Mouse (Mus musculus) hindbrain, embryonic 13.5 days (tissue): ENCODE data around the gene Iqschfp. TPM values are rescaled to one million over a fixed set of nuclear protein-coding genes. Genes with fewer than 3 reads are reported as not detected.

Experiments used
- ATAC-seq: fragments of 200-750 bp; cut with Nextera tagmentation; 2 replicates; pipeline ENCODE4 v1.8.0; 2017; ENCODE audit warnings: moderate TSS enrichment; ENCODE audit not compliant: low FRiP score
- H3K27ac ChIP-seq: fragments of 300-500 bp; sonication (generic); 2 replicates; pipeline ENCODE4 v1.5.1; 2015; ENCODE audit warnings: inconsistent platforms, mild to moderate bottlenecking, moderate library complexity
- H3K27me3 ChIP-seq: fragments of 300-500 bp; sonication (generic); 2 replicates; pipeline ENCODE4 v1.6.1; 2015; ENCODE audit warnings: mild to moderate bottlenecking, inconsistent platforms
- H3K36me3 ChIP-seq: fragments of 300-500 bp; sonication (generic); 2 replicates; pipeline ENCODE4 v1.6.1; 2015; ENCODE audit warnings: mild to moderate bottlenecking, inconsistent platforms
- H3K4me1 ChIP-seq: fragments of 300-500 bp; sonication (generic); replicated peaks from 2 replicates; pipeline ENCODE4 v1.6.1; 2015; ENCODE audit warnings: inconsistent platforms
- H3K4me2 ChIP-seq: fragments of 300-500 bp; sonication (generic); 2 replicates; pipeline ENCODE4 v1.6.1; 2015; ENCODE audit warnings: inconsistent platforms, mild to moderate bottlenecking, moderate library complexity
- H3K4me3 ChIP-seq: fragments of 300-500 bp; sonication (generic); 2 replicates; pipeline ENCODE4 v1.5.1; 2015; ENCODE audit warnings: mild to moderate bottlenecking, inconsistent platforms
- H3K9ac ChIP-seq: fragments of 300-500 bp; sonication (generic); 2 replicates; pipeline ENCODE4 v1.6.1; 2015; ENCODE audit warnings: mild to moderate bottlenecking, inconsistent platforms
- H3K9me3 ChIP-seq: fragments of 300-500 bp; sonication (generic); 2 replicates; pipeline ENCODE4 v1.6.1; 2016; ENCODE audit warnings: inconsistent platforms
- WGBS: fragments of 180-500 bp; shearing (Covaris S2); methylation state at CpG from one replicate; pipeline ENCODE4 v1.1.7; 2015; 5-methylcytosine and 5-hydroxymethylcytosine counted together
- polyA plus RNA-seq: library from polyadenylated mRNA; unstranded; fragments of >200 nt; fragmentation: Nextera tagmentation; extraction: Ambion mirVana; gene quantifications from 2 replicates; pipeline ENCODE4 v1.2.1, GENCODE M21; 2015

The Iqschfp gene
- polyA plus RNA-seq, 1 experiment from 2014 or later = 3.4 TPM

- H3K27me3 ChIP-seq = no peaks in the 10 kb centered on the region
- H3K36me3 ChIP-seq = no peaks in the 10 kb centered on the region
- peaks cover 19% of the 10 kb centered on the region for H3K4me1 ChIP-seq
- no peaks in the 10 kb centered on the region for H3K9me3 ChIP-seq
- H3K4me3 ChIP-seq = no peak overlapping the region
- no peak overlapping the region for H3K9ac ChIP-seq
- WGBS = 94% methylated on average over 6 of the region's 6 CpGs
- ATAC-seq = no peak
- no peak overlapping the region for H3K4me2 ChIP-seq
- H3K27ac ChIP-seq = no peak overlapping the region
Observed at GRCm38 (mm10) chr3:67961934-67962639, 70.1 kb downstream of the Iqschfp start.

GRCm38 (mm10) chr3:67974340-67974998, 82.4 kb downstream of the Iqschfp start:
- no peak overlapping the region for H3K4me2 ChIP-seq
- H3K36me3 ChIP-seq = no peaks in the 10 kb centered on the region
- 95% methylated on average over 2 of the region's 2 CpGs for WGBS
- no peaks in the 10 kb centered on the region for H3K27me3 ChIP-seq
- H3K4me1 ChIP-seq = no peaks in the 10 kb centered on the region
- no peak overlapping the region for H3K9ac ChIP-seq
- H3K4me3 ChIP-seq = no peak overlapping the region
- H3K9me3 ChIP-seq = 0 out of 2 replicates have a peak, but pooled peaks cover 3% of the 10 kb centered on the region
- ATAC-seq = no peak
- no peak overlapping the region for H3K27ac ChIP-seq

GRCm38 (mm10) chr3:67980006-67980405, 88.0 kb downstream of the Iqschfp start:
- H3K4me3 ChIP-seq = no peak overlapping the region
- no peaks in the 10 kb centered on the region for H3K9me3 ChIP-seq
- WGBS = 92% methylated on average over 1 of the region's 1 CpGs
- ATAC-seq = no peak
- H3K4me1 ChIP-seq = no peaks in the 10 kb centered on the region
- H3K36me3 ChIP-seq = no peaks in the 10 kb centered on the region
- no peaks in the 10 kb centered on the region for H3K27me3 ChIP-seq
- H3K27ac ChIP-seq = no peak overlapping the region
- no peak overlapping the region for H3K4me2 ChIP-seq
- no peak overlapping the region for H3K9ac ChIP-seq

- Histone ChIP-seq H3K27ac (no peak overlapping the region), H3K27me3 (no peaks in the 10 kb centered on the region), H3K4me3 (no peak overlapping the region), H3K4me2 (no peak overlapping the region), H3K9ac (no peak overlapping the region), H3K4me1 (no peaks in the 10 kb centered on the region), H3K36me3 (no peaks in the 10 kb centered on the region), H3K9me3 (no peaks in the 10 kb centered on the region)
- WGBS = 66% methylated on average over 12 of the region's 12 CpGs
- no peak for ATAC-seq
Observed at GRCm38 (mm10) chr3:67983329-67983728, 91.3 kb downstream of the Iqschfp start.

- H3K9ac ChIP-seq = no peak overlapping the region
- H3K36me3 ChIP-seq = no peaks in the 10 kb centered on the region
- H3K4me3 ChIP-seq = no peak overlapping the region
- H3K27ac ChIP-seq = no peak overlapping the region
- no peaks in the 10 kb centered on the region for H3K27me3 ChIP-seq
- H3K4me1 ChIP-seq = 0 out of 2 replicates have a peak, but pooled peaks cover 3% of the 10 kb centered on the region
- H3K9me3 ChIP-seq = no peaks in the 10 kb centered on the region
- 58% methylated on average over 4 of the region's 4 CpGs for WGBS
- no peak overlapping the region for H3K4me2 ChIP-seq
- ATAC-seq = peak; percentile 65; the same call in 1 of the 2 replicates
Observed at GRCm38 (mm10) chr3:68002415-68002814, 110.4 kb downstream of the Iqschfp start.

- ATAC-seq = no peak
Observed at GRCm38 (mm10) chr3:68012342-68012741, 120.3 kb downstream of the Iqschfp start.

GRCm38 (mm10) chr3:68015786-68016185, 123.8 kb downstream of the Iqschfp start:
- 0 out of 2 replicates have a peak, but pooled peaks have one; percentile 52 for ATAC-seq
- Histone ChIP-seq H3K4me2 (no peak overlapping the region), H3K36me3 (no peaks in the 10 kb centered on the region), H3K9me3 (no peaks in the 10 kb centered on the region), H3K27me3 (0 out of 2 replicates have a peak, but pooled peaks cover 3% of the 10 kb centered on the region), H3K4me3 (no peak overlapping the region), H3K27ac (no peak overlapping the region; the same call in 1 of the 2 replicates), H3K4me1 (peaks cover 10% of the 10 kb centered on the region; the same call in 1 of the 2 replicates), H3K9ac (no peak overlapping the region)
- WGBS = 29% methylated on average over 1 of the region's 1 CpGs

More at GRCm38 (mm10) chr3:68012342-68012741, 120.3 kb downstream of the Iqschfp start:
- Histone ChIP-seq H3K9ac (no peak overlapping the region), H3K4me2 (no peak overlapping the region), H3K27ac (no peak overlapping the region), H3K4me1 (peaks cover 10% of the 10 kb centered on the region; the same call in 1 of the 2 replicates), H3K36me3 (no peaks in the 10 kb centered on the region), H3K4me3 (no peak overlapping the region), H3K27me3 (no peaks in the 10 kb centered on the region), H3K9me3 (no peaks in the 10 kb centered on the region)

GRCm38 (mm10) chr3:68019401-68019800, 127.4 kb downstream of the Iqschfp start:
- no peak for ATAC-seq
- Histone ChIP-seq H3K36me3 (no peaks in the 10 kb centered on the region), H3K4me1 (peaks cover 10% of the 10 kb centered on the region; the same call in 1 of the 2 replicates), H3K27ac (no peak overlapping the region), H3K9me3 (no peaks in the 10 kb centered on the region), H3K27me3 (0 out of 2 replicates have a peak, but pooled peaks cover 3% of the 10 kb centered on the region), H3K4me2 (no peak overlapping the region), H3K4me3 (no peak overlapping the region), H3K9ac (no peak overlapping the region)
- WGBS = 28% methylated on average over 4 of the region's 4 CpGs

- 30% methylated on average over 3 of the region's 3 CpGs for WGBS
- Histone ChIP-seq H3K4me3 (no peak overlapping the region), H3K27me3 (no peaks in the 10 kb centered on the region), H3K27ac (peak overlapping the region; percentile 26; the same call in 1 of the 2 replicates), H3K36me3 (no peaks in the 10 kb centered on the region), H3K9ac (no peak overlapping the region), H3K4me2 (no peak overlapping the region), H3K4me1 (peaks cover 7% of the 10 kb centered on the region), H3K9me3 (no peaks in the 10 kb centered on the region)
- ATAC-seq = peak; percentile 59; the same call in 1 of the 2 replicates
Observed at GRCm38 (mm10) chr3:68036097-68036496, 144.1 kb downstream of the Iqschfp start.

GRCm38 (mm10) chr3:68042951-68043350, 150.9 kb downstream of the Iqschfp start:
- no peak overlapping the region for H3K4me3 ChIP-seq
- no peaks in the 10 kb centered on the region for H3K36me3 ChIP-seq
- no peaks in the 10 kb centered on the region for H3K9me3 ChIP-seq
- H3K27ac ChIP-seq = no peak overlapping the region
- ATAC-seq = no peak
- peaks cover 11% of the 10 kb centered on the region for H3K4me1 ChIP-seq
- H3K27me3 ChIP-seq = no peaks in the 10 kb centered on the region
- H3K4me2 ChIP-seq = no peak overlapping the region
- no peak overlapping the region for H3K9ac ChIP-seq
- 85% methylated on average over 2 of the region's 2 CpGs for WGBS

GRCm38 (mm10) chr3:68045475-68046416, 153.7 kb downstream of the Iqschfp start:
- H3K4me2 ChIP-seq = no peak overlapping the region
- H3K4me3 ChIP-seq = no peak overlapping the region
- H3K36me3 ChIP-seq = no peaks in the 10 kb centered on the region
- H3K27me3 ChIP-seq = no peaks in the 10 kb centered on the region
- H3K9ac ChIP-seq = no peak overlapping the region
- H3K9me3 ChIP-seq = no peaks in the 10 kb centered on the region
- ATAC-seq = peak; percentile 67; the same call in 1 of the 2 replicates
- 51% methylated on average over 9 of the region's 9 CpGs for WGBS
- H3K27ac ChIP-seq = no peak overlapping the region
- H3K4me1 ChIP-seq = peaks cover 11% of the 10 kb centered on the region

- Histone ChIP-seq H3K9ac (no peak overlapping the region), H3K4me1 (no peaks in the 10 kb centered on the region), H3K27me3 (0 out of 2 replicates have a peak, but pooled peaks cover 6% of the 10 kb centered on the region), H3K27ac (no peak overlapping the region), H3K4me3 (no peak overlapping the region), H3K9me3 (no peaks in the 10 kb centered on the region), H3K36me3 (no peaks in the 10 kb centered on the region), H3K4me2 (no peak overlapping the region)
- WGBS = 51% methylated on average over 2 of the region's 2 CpGs
- ATAC-seq = no peak
Observed at GRCm38 (mm10) chr3:68053538-68053937, 161.5 kb downstream of the Iqschfp start.
